Mouse (Mus musculus): ENCODE measurements around the gene Tacc3. TPM values are rescaled to one million over a fixed set of nuclear protein-coding genes. Genes with fewer than 3 reads are reported as not detected.

Tacc3 gene
- polyA plus RNA-seq (2015; fragmentation: Nextera tagmentation; extraction: Ambion mirVana) = 25.0 and 28.4 TPM in 2 replicates

DNA sequence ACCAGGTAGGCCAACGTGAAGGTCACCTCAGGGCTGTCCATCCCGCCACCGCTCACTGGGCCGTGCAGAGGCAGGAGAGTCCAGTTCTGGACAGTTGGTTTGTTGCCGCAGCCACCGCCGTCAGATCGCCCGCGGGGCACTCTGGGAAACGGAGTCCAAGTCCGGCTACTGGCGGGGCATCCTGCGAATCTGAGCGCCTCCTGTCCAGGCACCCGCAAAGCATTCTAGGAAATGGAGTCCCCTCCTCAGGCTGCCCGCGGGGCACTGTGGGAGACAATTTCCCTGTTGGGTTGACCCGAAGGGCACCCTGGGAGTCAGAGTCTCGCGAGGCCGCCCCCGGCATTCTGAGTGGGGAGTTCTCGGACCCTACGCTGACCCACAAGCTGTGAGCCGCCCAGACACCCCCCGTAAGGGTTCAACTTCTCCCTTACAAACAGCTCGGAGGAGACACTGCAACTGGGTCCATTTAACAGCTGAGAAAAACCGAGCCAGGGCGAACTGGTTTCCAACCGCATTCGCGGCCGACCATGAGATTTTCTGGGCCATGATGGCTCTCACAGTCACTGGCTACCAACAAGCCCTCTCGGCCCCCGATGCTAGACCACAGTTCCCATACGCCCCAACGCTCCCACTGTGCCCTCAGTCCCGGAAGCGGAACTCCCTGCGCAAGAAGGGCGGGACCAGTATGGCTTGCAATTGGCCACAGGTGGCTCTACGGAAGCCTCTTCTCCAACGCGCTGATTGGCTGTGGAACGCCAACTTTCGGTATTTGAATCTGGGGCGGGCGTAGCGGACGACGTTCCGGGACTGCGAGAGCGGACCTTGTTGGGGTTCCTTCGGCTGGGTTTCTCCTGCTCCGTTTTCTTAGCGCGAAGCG lies at the start of gene Tacc3, which contains the start of gene Tmem129:
Gene Tacc3, plus strand, starts transcription at position 342 of the 877 bp plus-strand sequence.
Gene Tmem129, minus strand, starts transcription at position 630 of the 877 bp plus-strand sequence.
- H3K4me2 ChIP-seq (ENCODE audit: low read length) = peak within 1 kb of the TSS; percentile 68
- WGBS = under 1% methylated on average over 60 of the region's 60 CpGs
- peaks cover 6% of the 10 kb centered on the region; the same call in 1 of the 2 replicates for H3K36me3 ChIP-seq (ENCODE audit: control insufficient read depth, insufficient read depth, low read length)
- peak within 1 kb of the TSS; percentile 82 for H3K9ac ChIP-seq (ENCODE audit: low read depth, low read length)
- H3K27me3 ChIP-seq (ENCODE audit: control insufficient read depth, insufficient read depth, low read depth, low read length) = no peaks in the 10 kb centered on the region
- peak within 1 kb of the TSS; percentile 98 for H3K27ac ChIP-seq (ENCODE audit: low read length)
- peaks cover 26% of the 10 kb centered on the region for H3K4me1 ChIP-seq (ENCODE audit: control insufficient read depth, insufficient read depth, low read length)
- H3K9me3 ChIP-seq (replicated peaks; ENCODE audit: control insufficient read depth, low read length, poor library complexity, severe bottlenecking) = no peaks in the 10 kb centered on the region
- ATAC-seq = peak; percentile 98
- peak within 1 kb of the TSS; percentile 63 for H3K4me3 ChIP-seq (ENCODE audit: low read depth, low read length)

DNA sequence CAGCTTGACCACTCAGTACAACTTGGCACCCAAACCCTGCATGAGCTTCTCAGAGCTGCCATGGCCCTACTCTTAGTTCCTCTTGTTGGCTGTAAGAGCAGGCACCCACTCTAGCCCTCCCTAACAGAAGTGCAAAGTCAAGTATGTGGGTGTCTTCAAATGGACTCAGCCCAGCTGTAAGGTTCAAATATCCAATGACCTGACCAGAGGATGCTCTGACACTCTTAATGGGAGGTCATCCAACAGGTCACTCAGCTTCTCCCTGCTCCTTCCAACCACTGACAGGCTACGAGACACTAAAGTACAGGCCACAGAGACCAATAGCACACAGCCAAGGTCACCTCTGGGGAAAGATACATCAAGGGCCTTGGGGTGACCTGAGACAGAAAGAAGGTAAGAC lies 48.7 kb upstream of the Tacc3 start:
- H3K27ac ChIP-seq (ENCODE audit: low read length) = no peak overlapping the region
- H3K36me3 ChIP-seq (ENCODE audit: control insufficient read depth, insufficient read depth, low read length) = peaks cover 4% of the 10 kb centered on the region; the same call in 1 of the 2 replicates
- ATAC-seq = no peak
- no peak overlapping the region for H3K4me2 ChIP-seq (ENCODE audit: low read length)
- no peak overlapping the region for H3K4me3 ChIP-seq (ENCODE audit: low read depth, low read length)
- 92% methylated on average over 1 of the region's 1 CpGs for WGBS
- no peak overlapping the region for H3K9ac ChIP-seq (ENCODE audit: low read depth, low read length)
- no peaks in the 10 kb centered on the region for H3K27me3 ChIP-seq (ENCODE audit: control insufficient read depth, insufficient read depth, low read depth, low read length)
- no peaks in the 10 kb centered on the region for H3K9me3 ChIP-seq (replicated peaks; ENCODE audit: control insufficient read depth, low read length, poor library complexity, severe bottlenecking)
- no peaks in the 10 kb centered on the region for H3K4me1 ChIP-seq (ENCODE audit: control insufficient read depth, insufficient read depth, low read length)

DNA sequence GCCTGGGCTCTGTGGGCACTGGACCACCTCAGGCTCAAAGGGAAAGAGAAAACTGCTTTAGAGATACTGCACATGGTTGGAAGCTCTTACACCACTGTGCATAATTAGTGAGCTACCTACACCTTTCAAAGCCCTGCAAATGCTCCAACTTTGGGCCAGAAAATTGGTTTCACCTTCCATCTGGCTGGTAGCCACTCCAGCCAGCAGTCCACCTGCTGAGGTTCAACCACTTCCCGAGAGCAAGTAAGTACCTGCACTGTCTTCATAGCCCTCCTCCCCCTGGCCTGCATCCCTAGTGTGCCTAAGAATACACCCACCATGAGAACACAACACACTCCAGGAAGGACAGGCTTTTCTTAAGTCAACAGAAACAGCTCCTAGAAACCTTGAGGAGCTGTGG lies 46.1 kb upstream of the Tacc3 start:
- no peak overlapping the region for H3K27ac ChIP-seq (ENCODE audit: low read length)
- H3K4me3 ChIP-seq (ENCODE audit: low read depth, low read length) = no peak overlapping the region
- no peak for ATAC-seq
- no peak overlapping the region for H3K9ac ChIP-seq (ENCODE audit: low read depth, low read length)
- H3K27me3 ChIP-seq (ENCODE audit: control insufficient read depth, insufficient read depth, low read depth, low read length) = no peaks in the 10 kb centered on the region
- no peak overlapping the region for H3K4me2 ChIP-seq (ENCODE audit: low read length)
- H3K36me3 ChIP-seq (ENCODE audit: control insufficient read depth, insufficient read depth, low read length) = peaks cover 4% of the 10 kb centered on the region; the same call in 1 of the 2 replicates
- no peaks in the 10 kb centered on the region for H3K4me1 ChIP-seq (ENCODE audit: control insufficient read depth, insufficient read depth, low read length)
- no peaks in the 10 kb centered on the region for H3K9me3 ChIP-seq (replicated peaks; ENCODE audit: control insufficient read depth, low read length, poor library complexity, severe bottlenecking)
- 100% methylated on average over 1 of the region's 1 CpGs for WGBS

DNA sequence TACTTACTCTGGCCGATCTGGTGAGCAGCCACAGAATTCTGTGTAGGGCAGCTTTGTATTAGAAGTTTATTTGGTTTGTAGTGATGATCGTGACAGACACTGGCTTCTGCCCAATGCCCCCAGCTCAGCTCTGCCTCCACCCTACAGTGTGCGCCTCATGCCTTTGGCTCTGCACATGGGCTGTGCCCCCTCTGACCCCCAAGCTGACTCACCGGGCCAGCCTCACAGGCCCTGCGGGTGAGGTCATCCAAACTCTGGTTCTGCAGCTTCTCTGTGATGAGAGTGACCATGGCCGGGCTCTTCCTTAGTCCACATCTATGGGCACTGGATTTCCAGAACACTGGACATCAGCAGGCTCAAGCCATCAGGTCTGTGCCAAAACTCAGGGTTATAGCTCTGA lies 43.5 kb upstream of the Tacc3 start:
- no peak overlapping the region for H3K27ac ChIP-seq (ENCODE audit: low read length)
- ATAC-seq = no peak
- H3K4me1 ChIP-seq (ENCODE audit: control insufficient read depth, insufficient read depth, low read length) = no peaks in the 10 kb centered on the region
- no peak overlapping the region for H3K4me3 ChIP-seq (ENCODE audit: low read depth, low read length)
- 94% methylated on average over 6 of the region's 6 CpGs for WGBS
- H3K4me2 ChIP-seq (ENCODE audit: low read length) = no peak overlapping the region
- H3K9ac ChIP-seq (ENCODE audit: low read depth, low read length) = no peak overlapping the region
- H3K9me3 ChIP-seq (replicated peaks; ENCODE audit: control insufficient read depth, low read length, poor library complexity, severe bottlenecking) = no peaks in the 10 kb centered on the region
- H3K27me3 ChIP-seq (ENCODE audit: control insufficient read depth, insufficient read depth, low read depth, low read length) = no peaks in the 10 kb centered on the region
- no peaks in the 10 kb centered on the region; the same call in 1 of the 2 replicates for H3K36me3 ChIP-seq (ENCODE audit: control insufficient read depth, insufficient read depth, low read length)

DNA sequence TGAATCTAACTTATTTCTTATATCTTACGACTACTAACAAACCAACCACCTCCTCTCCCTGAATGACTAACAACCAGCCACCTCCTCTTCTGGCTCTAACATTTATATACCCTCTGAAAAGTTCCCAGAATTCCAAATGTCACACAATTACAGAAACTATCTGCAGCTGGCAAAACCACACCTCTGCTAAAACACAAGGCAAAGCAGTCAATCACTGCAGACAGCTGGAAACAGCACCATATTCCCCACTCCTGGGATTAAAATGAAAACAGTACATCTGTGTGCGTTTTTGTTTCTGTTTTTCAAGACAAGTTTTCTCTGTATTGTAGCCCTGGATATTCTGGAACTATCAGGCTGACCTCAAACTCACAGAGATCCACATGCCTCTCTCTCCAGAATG lies 35.3 kb upstream of the Tacc3 start:
- H3K36me3 ChIP-seq (ENCODE audit: control insufficient read depth, insufficient read depth, low read length) = no peaks in the 10 kb centered on the region
- H3K27me3 ChIP-seq (ENCODE audit: control insufficient read depth, insufficient read depth, low read depth, low read length) = no peaks in the 10 kb centered on the region
- H3K4me1 ChIP-seq (ENCODE audit: control insufficient read depth, insufficient read depth, low read length) = no peaks in the 10 kb centered on the region
- 94% methylated on average over 2 of the region's 2 CpGs for WGBS
- no peak overlapping the region for H3K9ac ChIP-seq (ENCODE audit: low read depth, low read length)
- no peak for ATAC-seq
- H3K4me2 ChIP-seq (ENCODE audit: low read length) = no peak overlapping the region
- H3K9me3 ChIP-seq (replicated peaks; ENCODE audit: control insufficient read depth, low read length, poor library complexity, severe bottlenecking) = no peaks in the 10 kb centered on the region
- H3K4me3 ChIP-seq (ENCODE audit: low read depth, low read length) = no peak overlapping the region
- H3K27ac ChIP-seq (ENCODE audit: low read length) = no peak overlapping the region

DNA sequence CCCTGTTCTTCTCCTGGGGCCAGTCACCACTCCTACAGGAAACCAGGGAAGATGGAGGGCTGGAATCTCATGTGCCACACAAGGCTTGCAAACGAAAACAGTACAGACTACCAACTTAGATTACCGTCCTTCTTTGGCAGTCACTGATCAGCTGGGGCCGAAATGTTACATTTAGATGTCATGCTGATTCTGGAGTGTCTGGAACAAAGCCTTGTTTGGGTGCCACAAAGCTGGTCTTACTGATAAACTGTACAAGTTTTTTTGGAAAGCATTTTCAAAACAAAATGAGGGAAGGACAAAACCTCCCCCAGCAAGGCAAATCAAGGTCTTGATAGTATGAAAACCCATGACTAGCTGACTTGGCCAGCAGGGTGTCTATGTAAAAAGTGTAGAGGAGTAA lies 34.2 kb upstream of the Tacc3 start:
- 73% methylated on average over 3 of the region's 3 CpGs for WGBS
- H3K36me3 ChIP-seq (ENCODE audit: control insufficient read depth, insufficient read depth, low read length) = no peaks in the 10 kb centered on the region
- peaks cover 8% of the 10 kb centered on the region for H3K4me1 ChIP-seq (ENCODE audit: control insufficient read depth, insufficient read depth, low read length)
- H3K27me3 ChIP-seq (ENCODE audit: control insufficient read depth, insufficient read depth, low read depth, low read length) = no peaks in the 10 kb centered on the region
- ATAC-seq = no peak
- no peak overlapping the region for H3K4me3 ChIP-seq (ENCODE audit: low read depth, low read length)
- no peak overlapping the region for H3K27ac ChIP-seq (ENCODE audit: low read length)
- no peak overlapping the region for H3K9ac ChIP-seq (ENCODE audit: low read depth, low read length)
- H3K4me2 ChIP-seq (ENCODE audit: low read length) = no peak overlapping the region
- H3K9me3 ChIP-seq (replicated peaks; ENCODE audit: control insufficient read depth, low read length, poor library complexity, severe bottlenecking) = no peaks in the 10 kb centered on the region

DNA sequence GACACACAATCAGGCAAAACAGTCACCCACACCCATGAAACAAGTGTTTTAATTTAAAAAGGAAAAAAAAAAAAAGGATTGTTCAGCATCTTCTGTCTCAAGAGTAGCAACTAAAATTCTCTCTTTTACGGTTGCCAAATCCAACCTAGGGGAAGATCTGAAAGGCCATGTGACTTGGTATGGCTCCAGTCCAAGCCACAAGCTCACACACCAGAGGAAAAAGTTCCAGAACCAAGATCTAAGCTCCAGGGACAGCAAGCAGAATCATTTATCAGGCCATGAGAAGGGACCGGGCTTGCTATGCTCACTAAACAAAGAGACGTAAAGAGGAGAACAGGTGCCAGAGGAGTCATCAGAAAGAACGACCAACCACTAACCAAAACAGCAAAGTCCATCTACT lies 30.0 kb upstream of the Tacc3 start:
- ATAC-seq = no peak
- peak overlapping the region; percentile 94 for H3K4me2 ChIP-seq (ENCODE audit: low read length)
- H3K4me3 ChIP-seq (ENCODE audit: low read depth, low read length) = no peak overlapping the region
- 52% methylated on average over 4 of the region's 4 CpGs for WGBS
- no peaks in the 10 kb centered on the region for H3K36me3 ChIP-seq (ENCODE audit: control insufficient read depth, insufficient read depth, low read length)
- no peaks in the 10 kb centered on the region for H3K9me3 ChIP-seq (replicated peaks; ENCODE audit: control insufficient read depth, low read length, poor library complexity, severe bottlenecking)
- H3K27me3 ChIP-seq (ENCODE audit: control insufficient read depth, insufficient read depth, low read depth, low read length) = no peaks in the 10 kb centered on the region
- peaks cover 16% of the 10 kb centered on the region for H3K4me1 ChIP-seq (ENCODE audit: control insufficient read depth, insufficient read depth, low read length)
- no peak overlapping the region for H3K9ac ChIP-seq (ENCODE audit: low read depth, low read length)
- no peak overlapping the region for H3K27ac ChIP-seq (ENCODE audit: low read length)

DNA sequence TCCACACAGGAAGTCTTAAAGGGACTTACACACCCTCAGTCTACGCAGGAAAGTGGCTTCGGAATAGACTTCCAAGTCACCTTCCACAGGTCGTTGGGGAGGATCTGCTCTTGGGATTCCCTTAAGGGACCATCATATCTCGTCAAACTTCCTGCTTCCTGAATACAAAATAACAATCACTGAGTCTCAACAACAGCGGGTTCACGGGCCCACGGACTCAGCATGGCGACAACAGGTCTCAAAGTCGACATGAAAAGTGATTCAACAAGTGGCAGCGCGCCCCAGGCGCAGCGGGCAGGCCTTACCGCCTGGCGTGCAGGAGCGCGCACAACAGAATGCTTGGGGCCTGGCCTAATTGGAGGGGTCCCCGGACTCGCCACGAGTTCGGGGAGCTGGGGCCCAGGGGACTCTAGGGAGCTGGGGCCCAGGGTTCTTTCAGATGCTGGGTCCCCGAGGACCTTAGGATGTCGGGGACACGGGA lies 29.1 kb upstream of the Tacc3 start:
- peaks cover 16% of the 10 kb centered on the region for H3K4me1 ChIP-seq (ENCODE audit: control insufficient read depth, insufficient read depth, low read length)
- H3K4me2 ChIP-seq (ENCODE audit: low read length) = peak overlapping the region; percentile 94
- H3K4me3 ChIP-seq (ENCODE audit: low read depth, low read length) = peak overlapping the region; percentile 84
- no peaks in the 10 kb centered on the region for H3K27me3 ChIP-seq (ENCODE audit: control insufficient read depth, insufficient read depth, low read depth, low read length)
- ATAC-seq = no peak; the same call in 1 of the 2 replicates
- H3K9ac ChIP-seq (ENCODE audit: low read depth, low read length) = peak overlapping the region; percentile 84
- no peaks in the 10 kb centered on the region for H3K9me3 ChIP-seq (replicated peaks; ENCODE audit: control insufficient read depth, low read length, poor library complexity, severe bottlenecking)
- H3K27ac ChIP-seq (ENCODE audit: low read length) = peak overlapping the region; percentile 88
- WGBS = under 1% methylated on average over 22 of the region's 24 CpGs
- no peaks in the 10 kb centered on the region for H3K36me3 ChIP-seq (ENCODE audit: control insufficient read depth, insufficient read depth, low read length)

All from midbrain, embryonic 16.5 days (tissue).